Mouse (Mus musculus): ENCODE results near the gene Mogs. TPM values are rescaled to one million over a fixed set of nuclear protein-coding genes. Genes with fewer than 3 reads are reported as not detected.

Mogs gene
- polyA plus RNA-seq, 1 experiment = 6.0 TPM

GRCm38 (mm10) chr6:83084477-83084876 is 30.8 kb upstream of the Mogs start:
- H3K4me1 ChIP-seq (ENCODE audit: control insufficient read depth, insufficient read depth, insufficient read length, low read length) = no peaks in the 10 kb centered on the region

GRCm38 (mm10) chr6:83086121-83087035 is 28.9 kb upstream of the Mogs start, which contains the start of gene Lbx2:
TSS of gene Lbx2 (plus strand) at chr6:83086367.
- Histone ChIP-seq H3K4me3 (ENCODE audit: insufficient read depth, low read depth, low read length) (peak within 1 kb of the TSS; percentile 60), H3K27ac (replicated peaks; ENCODE audit: low read depth, low read length) (peak within 1 kb of the TSS; percentile 81), H3K4me1 (ENCODE audit: control insufficient read depth, insufficient read depth, insufficient read length, low read length) (no peaks in the 10 kb centered on the region)

More at GRCm38 (mm10) chr6:83084477-83084876, 30.8 kb upstream of the Mogs start:
- Histone ChIP-seq H3K4me3 (ENCODE audit: insufficient read depth, low read depth, low read length) (no peak overlapping the region), H3K27ac (replicated peaks; ENCODE audit: low read depth, low read length) (no peak overlapping the region)

- Histone ChIP-seq H3K4me3 (ENCODE audit: insufficient read depth, low read depth, low read length) (peak overlapping the region; percentile 60), H3K4me1 (ENCODE audit: control insufficient read depth, insufficient read depth, insufficient read length, low read length) (no peaks in the 10 kb centered on the region), H3K27ac (replicated peaks; ENCODE audit: low read depth, low read length) (peak overlapping the region; percentile 81)
Measured at GRCm38 (mm10) chr6:83087205-83087925, 27.9 kb upstream of the Mogs start.

- Histone ChIP-seq H3K4me1 (ENCODE audit: control insufficient read depth, insufficient read depth, insufficient read length, low read length) (peaks cover 2% of the 10 kb centered on the region; the same call in 1 of the 2 replicates), H3K4me3 (ENCODE audit: insufficient read depth, low read depth, low read length) (peak overlapping the region; percentile 60), H3K27ac (replicated peaks; ENCODE audit: low read depth, low read length) (no peak overlapping the region)
Measured at GRCm38 (mm10) chr6:83087926-83088260, 27.4 kb upstream of the Mogs start.

GRCm38 (mm10) chr6:83092416-83093127 is 22.7 kb upstream of the Mogs start:
- peak overlapping the region; percentile 30; the same call in 1 of the 2 replicates for H3K27ac ChIP-seq (replicated peaks; ENCODE audit: low read depth, low read length)
- H3K4me3 ChIP-seq (ENCODE audit: insufficient read depth, low read depth, low read length) = no peak overlapping the region
- H3K4me1 ChIP-seq (ENCODE audit: control insufficient read depth, insufficient read depth, insufficient read length, low read length) = peaks cover 2% of the 10 kb centered on the region; the same call in 1 of the 2 replicates

- Histone ChIP-seq H3K4me1 (ENCODE audit: control insufficient read depth, insufficient read depth, insufficient read length, low read length) (peaks cover 2% of the 10 kb centered on the region; the same call in 1 of the 2 replicates), H3K4me3 (ENCODE audit: insufficient read depth, low read depth, low read length) (no peak overlapping the region), H3K27ac (replicated peaks; ENCODE audit: low read depth, low read length) (no peak overlapping the region)
Measured at GRCm38 (mm10) chr6:83095968-83096367, 19.3 kb upstream of the Mogs start.

- Histone ChIP-seq H3K4me1 (ENCODE audit: control insufficient read depth, insufficient read depth, insufficient read length, low read length) (peaks cover 6% of the 10 kb centered on the region), H3K4me3 (ENCODE audit: insufficient read depth, low read depth, low read length) (no peak overlapping the region), H3K27ac (replicated peaks; ENCODE audit: low read depth, low read length) (no peak overlapping the region)
Measured at GRCm38 (mm10) chr6:83098411-83098810, 16.9 kb upstream of the Mogs start.

GRCm38 (mm10) chr6:83101316-83101687 is 14.0 kb upstream of the Mogs start, which contains the start of the genes Ccdc142 and Gm42688:
TSS of gene Ccdc142 (plus strand) at chr6:83101601.
TSS of gene Gm42688 (plus strand) at chr6:83101617.
- Histone ChIP-seq H3K4me3 (ENCODE audit: insufficient read depth, low read depth, low read length) (peak within 1 kb of the TSS; percentile 76), H3K4me1 (ENCODE audit: control insufficient read depth, insufficient read depth, insufficient read length, low read length) (peaks cover 6% of the 10 kb centered on the region), H3K27ac (replicated peaks; ENCODE audit: low read depth, low read length) (peak within 1 kb of the TSS; percentile 42)

- Histone ChIP-seq H3K4me3 (ENCODE audit: insufficient read depth, low read depth, low read length) (peak overlapping the region; percentile 76), H3K27ac (replicated peaks; ENCODE audit: low read depth, low read length) (peak overlapping the region; percentile 42), H3K4me1 (ENCODE audit: control insufficient read depth, insufficient read depth, insufficient read length, low read length) (peaks cover 6% of the 10 kb centered on the region)
Measured at GRCm38 (mm10) chr6:83101688-83102556, 13.4 kb upstream of the Mogs start.

GRCm38 (mm10) chr6:83103130-83103650 is 12.1 kb upstream of the Mogs start:
- no peak overlapping the region for H3K27ac ChIP-seq (replicated peaks; ENCODE audit: low read depth, low read length)
- 0 out of 2 replicates have a peak overlapping the region, but pooled peaks have one; percentile 76 for H3K4me3 ChIP-seq (ENCODE audit: insufficient read depth, low read depth, low read length)
- peaks cover 10% of the 10 kb centered on the region for H3K4me1 ChIP-seq (ENCODE audit: control insufficient read depth, insufficient read depth, insufficient read length, low read length)

GRCm38 (mm10) chr6:83104158-83104557 is 11.1 kb upstream of the Mogs start:
- Histone ChIP-seq H3K4me3 (ENCODE audit: insufficient read depth, low read depth, low read length) (no peak overlapping the region), H3K4me1 (ENCODE audit: control insufficient read depth, insufficient read depth, insufficient read length, low read length) (peaks cover 10% of the 10 kb centered on the region)

GRCm38 (mm10) chr6:83107566-83108400 is 7.5 kb upstream of the Mogs start:
- Histone ChIP-seq H3K4me3 (ENCODE audit: insufficient read depth, low read depth, low read length) (peak overlapping the region; percentile 89), H3K27ac (replicated peaks; ENCODE audit: low read depth, low read length) (no peak overlapping the region), H3K4me1 (ENCODE audit: control insufficient read depth, insufficient read depth, insufficient read length, low read length) (peaks cover 4% of the 10 kb centered on the region)

More at GRCm38 (mm10) chr6:83104158-83104557, 11.1 kb upstream of the Mogs start:
- H3K27ac ChIP-seq (replicated peaks; ENCODE audit: low read depth, low read length) = no peak overlapping the region

Measured in brown adipose tissue, adult 24 weeks (tissue).